Mouse (Mus musculus) layer of hippocampus, postnatal 14 days (tissue): Measurements from ENCODE around the gene Itga3. TPM values are rescaled to one million over a fixed set of nuclear protein-coding genes. Genes with fewer than 3 reads are reported as not detected.

Experiments
- DNase-seq, 2 experiments: peaks; one replicate each; pipeline ENCODE4 v3.0.0; 2021 to 2022; ENCODE audit warnings: low spot score in 2 of 2, mixed read lengths in 1 of 2
- long read RNA-seq, 2 experiments: library from polyadenylated mRNA; stranded (forward); transcript quantifications; one replicate each; pipeline ENCODE4 v2.0.0; 2021
- total RNA-seq, 2 experiments: library from RNA; stranded (reverse); gene quantifications; 2 replicates each; pipeline ENCODE4 v1.2.3; 2021

The Itga3 gene
- total RNA-seq, result 10 to 100 TPM; 15.4 to 17.7 TPM
- long read RNA-seq, experiment 1, partial matches to known transcripts, result 5 of 6 reads
- long read RNA-seq, experiment 1, other reads (novel, unspliced or antisense), result 1 of 6 reads
- long read RNA-seq, experiment 2, full-length matches to known transcripts, result 3 of 5 reads
- long read RNA-seq, experiment 2, partial matches to known transcripts, result 2 of 5 reads
- long read RNA-seq, experiment 2, other reads (novel, unspliced or antisense), result 0 of 5 reads

- peak; percentile 20 to 52 for DNase-seq
These were observed at the start of gene Itga3 for GRCm38 (mm10) chr11:95076536-95077111. Gene Itga3, minus strand, starts transcription at chr11:95076801.

GRCm38 (mm10) chr11:95125366-95125948 lies 48.9 kb upstream of the Itga3 start:
- DNase-seq, result no peak

GRCm38 (mm10) chr11:95122100-95122489 lies 45.5 kb upstream of the Itga3 start:
- DNase-seq, result no peak

GRCm38 (mm10) chr11:95121161-95122099 lies 44.8 kb upstream of the Itga3 start:
- DNase-seq, result no peak

- no peak for DNase-seq
These were observed 44.0 kb upstream of the Itga3 start for GRCm38 (mm10) chr11:95120633-95121020.

GRCm38 (mm10) chr11:95119990-95120632 lies 43.5 kb upstream of the Itga3 start, which contains the start of gene Dlx3:
Gene Dlx3, plus strand, starts transcription at chr11:95120119.
- DNase-seq, result no peak

- DNase-seq, result peak; percentile 69 to 78
These were observed 41.9 kb upstream of the Itga3 start for GRCm38 (mm10) chr11:95118505-95118904.

GRCm38 (mm10) chr11:95117030-95117429 lies 40.4 kb upstream of the Itga3 start:
- DNase-seq, result peak; percentile 73 to 79

- no peak for DNase-seq
These were observed 33.5 kb upstream of the Itga3 start for GRCm38 (mm10) chr11:95110081-95110480.

GRCm38 (mm10) chr11:95109000-95109399 lies 32.4 kb upstream of the Itga3 start:
- no peak for DNase-seq

- DNase-seq, result peak; percentile 80 to 85
These were observed 30.0 kb upstream of the Itga3 start for GRCm38 (mm10) chr11:95106440-95107236.

GRCm38 (mm10) chr11:95105274-95105874 lies 28.8 kb upstream of the Itga3 start:
- no peak for DNase-seq

GRCm38 (mm10) chr11:95104266-95104665 lies 27.7 kb upstream of the Itga3 start:
- DNase-seq, result no peak

- no peak for DNase-seq
These were observed 25.7 kb upstream of the Itga3 start for GRCm38 (mm10) chr11:95102161-95102904.

GRCm38 (mm10) chr11:95101071-95101788 lies 24.6 kb upstream of the Itga3 start:
- DNase-seq, result no peak

- DNase-seq, result no peak
These were observed 23.8 kb upstream of the Itga3 start for GRCm38 (mm10) chr11:95100393-95100792.

- no peak for DNase-seq
These were observed 21.9 kb upstream of the Itga3 start for GRCm38 (mm10) chr11:95098346-95099095.

GRCm38 (mm10) chr11:95097889-95098288 lies 21.3 kb upstream of the Itga3 start:
- DNase-seq, result no peak
